Mouse (Mus musculus) small intestine, adult 2 months (tissue): ENCODE data around the gene Ankrd66.

Source experiments
- CTCF ChIP-seq: fragments of 200-500 bp; IDR thresholded peaks from 2 replicates; pipeline ENCODE4 v1.5.1; 2012; ENCODE audit warnings: low read depth, mild to moderate bottlenecking, control low read depth, inconsistent platforms, low read length, moderate library complexity, mixed read lengths; ENCODE audit not compliant: insufficient replicate concordance, insufficient read length; ENCODE audit errors: extremely low read depth
- POLR2A ChIP-seq: fragments of 200-500 bp; IDR thresholded peaks from 2 replicates; pipeline ENCODE4 v1.6.1; 2012; ENCODE audit warnings: low read depth, mild to moderate bottlenecking, control low read depth, inconsistent platforms, low read length, moderate library complexity

DNA sequence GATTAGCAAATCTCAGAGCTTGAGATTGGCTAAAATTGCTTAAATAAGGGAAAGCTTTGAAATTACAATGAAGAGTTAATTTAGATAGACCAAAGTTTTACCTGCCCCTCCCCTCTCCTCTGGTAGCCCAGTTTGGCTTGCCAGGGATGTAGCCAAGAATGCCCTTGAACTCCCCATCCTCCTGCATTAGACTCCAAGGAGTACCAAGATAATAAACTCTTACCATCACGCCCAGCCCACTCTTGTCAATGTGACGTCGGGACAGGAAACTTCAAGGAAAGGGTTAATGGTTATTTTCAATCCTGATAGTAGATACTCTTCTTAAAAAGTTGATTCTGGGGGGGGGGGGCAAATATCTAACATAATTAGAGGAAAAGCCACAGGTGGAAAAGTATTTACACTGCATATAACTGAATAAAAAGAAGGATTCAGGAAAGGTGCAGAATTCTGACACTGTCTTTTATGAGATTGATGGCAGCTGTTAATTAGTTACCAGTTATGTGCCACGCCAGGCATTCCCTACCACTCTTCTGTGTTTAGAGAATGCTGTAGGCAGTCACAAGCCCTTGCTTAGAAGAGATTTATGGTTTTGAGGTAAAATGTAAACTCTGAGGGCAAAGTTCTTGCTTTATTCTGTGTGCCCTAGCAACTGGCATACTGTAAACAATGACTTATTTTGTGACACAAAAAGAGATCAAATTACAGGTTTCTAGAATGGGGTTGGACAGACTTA, 39.4 kb downstream of the Ankrd66 start:
- TF ChIP-seq POLR2A = no peak
- TF ChIP-seq CTCF = no peak
